Mouse (Mus musculus): ENCODE results near the gene Myh14. TPM values are rescaled to one million over a fixed set of nuclear protein-coding genes. Genes with fewer than 3 reads are reported as not detected.

The Myh14 gene
- polyA plus RNA-seq, 1 experiment = not detected

- Histone ChIP-seq H3K4me1 (ENCODE audit: control insufficient read depth, insufficient read depth, low read length) (no peaks in the 10 kb centered on the region), H3K4me3 (ENCODE audit: insufficient read depth, low read length) (no peak overlapping the region), H3K27ac (ENCODE audit: insufficient read depth, low read depth, low read length) (no peak overlapping the region)
- TF ChIP-seq CTCF (IDR thresholded peaks at IDR 0.05; ENCODE audit: low read depth, low read length) (no peak), POLR2A (IDR thresholded peaks at IDR 0.05; ENCODE audit: borderline replicate concordance, low read depth, low read length) (no peak)
Measured at GRCm38 (mm10) chr7:44624543-44624826, 46.2 kb downstream of the Myh14 start.

DNA sequence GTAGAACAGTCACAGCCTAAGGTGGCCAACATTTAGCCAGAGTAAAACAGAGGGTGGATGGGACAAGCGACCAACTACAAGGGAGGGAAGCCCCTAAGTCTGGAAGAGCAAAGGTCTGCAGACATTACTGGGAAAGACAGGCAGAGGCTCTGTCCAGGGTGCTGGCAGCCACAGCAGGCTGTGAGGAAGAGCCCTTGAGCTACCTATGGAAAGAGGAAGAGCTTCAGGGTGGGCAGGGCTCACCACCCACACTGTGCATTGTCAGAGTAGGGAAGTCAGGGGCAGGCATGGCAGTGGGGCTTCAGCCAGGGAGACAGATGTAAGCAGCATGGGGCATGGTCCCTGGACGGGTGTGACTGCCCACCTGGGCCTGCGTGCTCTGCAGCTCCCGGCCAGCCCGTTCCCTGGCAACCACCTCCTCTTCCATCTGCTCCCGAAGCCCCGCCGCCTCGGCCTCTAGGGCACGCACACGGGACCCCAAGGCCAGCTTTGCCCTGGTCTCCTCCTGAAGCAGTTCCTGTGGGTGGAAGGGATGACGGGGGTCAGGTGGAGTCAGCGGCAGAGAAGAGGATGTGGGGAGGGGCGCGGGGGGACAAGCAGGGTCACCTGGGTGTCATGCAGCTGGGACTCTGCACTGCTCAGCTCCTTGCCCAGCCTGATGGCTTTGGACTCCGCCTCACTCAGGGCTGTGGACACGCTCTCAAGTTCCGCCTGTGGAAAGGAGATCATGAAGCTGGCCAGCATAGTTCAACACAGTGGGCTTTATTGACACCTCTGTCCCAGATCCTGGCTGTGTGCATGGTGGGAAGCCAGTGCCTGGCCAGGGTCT is 46.7 kb downstream of the Myh14 start:
- Histone ChIP-seq H3K27ac (ENCODE audit: insufficient read depth, low read depth, low read length) (no peak overlapping the region), H3K4me1 (ENCODE audit: control insufficient read depth, insufficient read depth, low read length) (no peaks in the 10 kb centered on the region), H3K4me3 (ENCODE audit: insufficient read depth, low read length) (no peak overlapping the region)
- TF ChIP-seq POLR2A (IDR thresholded peaks at IDR 0.05; ENCODE audit: borderline replicate concordance, low read depth, low read length) = no peak
- no peak for TF ChIP-seq CTCF (IDR thresholded peaks at IDR 0.05; ENCODE audit: low read depth, low read length)

GRCm38 (mm10) chr7:44617059-44617458 is 53.6 kb downstream of the Myh14 start:
- no peak for TF ChIP-seq POLR2A (IDR thresholded peaks at IDR 0.05; ENCODE audit: borderline replicate concordance, low read depth, low read length)
- no peak for TF ChIP-seq CTCF (IDR thresholded peaks at IDR 0.05; ENCODE audit: low read depth, low read length)
- Histone ChIP-seq H3K4me3 (ENCODE audit: insufficient read depth, low read length) (no peak overlapping the region), H3K27ac (ENCODE audit: insufficient read depth, low read depth, low read length) (no peak overlapping the region), H3K4me1 (ENCODE audit: control insufficient read depth, insufficient read depth, low read length) (no peaks in the 10 kb centered on the region)

DNA sequence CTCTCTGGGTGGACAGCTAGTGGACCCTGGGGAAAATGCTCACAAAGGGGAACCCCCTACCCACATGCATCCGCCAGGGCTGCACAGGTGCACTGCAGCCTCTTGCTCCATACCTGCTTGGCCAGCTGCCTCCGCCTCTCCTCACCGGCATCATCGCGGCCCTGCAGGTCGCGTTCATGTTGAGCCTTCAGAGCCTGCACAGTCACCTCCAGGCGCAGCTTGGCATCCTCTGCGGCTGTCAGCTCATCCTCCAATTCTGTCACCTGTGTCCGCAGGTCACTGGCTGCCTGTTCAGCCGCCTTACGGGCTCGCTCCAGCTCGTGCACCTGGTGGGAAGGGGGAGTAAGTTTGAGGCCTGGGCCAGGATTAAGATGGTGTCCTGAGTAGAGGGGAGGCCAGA is 54.7 kb downstream of the Myh14 start:
- Histone ChIP-seq H3K4me1 (ENCODE audit: control insufficient read depth, insufficient read depth, low read length) (no peaks in the 10 kb centered on the region), H3K27ac (ENCODE audit: insufficient read depth, low read depth, low read length) (no peak overlapping the region), H3K4me3 (ENCODE audit: insufficient read depth, low read length) (no peak overlapping the region)
- TF ChIP-seq CTCF (IDR thresholded peaks at IDR 0.05; ENCODE audit: low read depth, low read length) = no peak
- no peak for TF ChIP-seq POLR2A (IDR thresholded peaks at IDR 0.05; ENCODE audit: borderline replicate concordance, low read depth, low read length)

DNA sequence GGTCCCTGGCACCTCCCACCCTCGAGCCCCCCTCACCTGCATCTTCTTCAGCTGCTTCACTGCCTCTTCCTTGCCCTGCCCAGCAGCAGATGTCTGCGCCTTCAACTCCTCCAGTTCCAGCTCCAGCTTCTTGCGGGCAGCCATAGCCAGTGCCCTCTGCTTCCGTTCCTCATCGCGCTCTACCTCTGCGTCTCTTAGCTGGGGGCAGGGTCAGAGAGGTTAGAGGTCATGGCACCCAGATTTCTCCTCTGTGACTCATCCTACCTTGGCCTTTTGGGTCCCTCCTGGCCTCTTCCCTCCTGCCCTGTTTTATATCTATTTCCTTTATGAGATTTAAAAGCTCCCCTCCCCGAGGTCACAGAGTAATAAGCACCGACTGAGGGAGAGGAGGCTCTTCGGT is 55.3 kb downstream of the Myh14 start:
- Histone ChIP-seq H3K4me1 (ENCODE audit: control insufficient read depth, insufficient read depth, low read length) (no peaks in the 10 kb centered on the region), H3K27ac (ENCODE audit: insufficient read depth, low read depth, low read length) (no peak overlapping the region), H3K4me3 (ENCODE audit: insufficient read depth, low read length) (no peak overlapping the region)
- no peak for TF ChIP-seq POLR2A (IDR thresholded peaks at IDR 0.05; ENCODE audit: borderline replicate concordance, low read depth, low read length)
- no peak for TF ChIP-seq CTCF (IDR thresholded peaks at IDR 0.05; ENCODE audit: low read depth, low read length)

GRCm38 (mm10) chr7:44614041-44614688 is 56.5 kb downstream of the Myh14 start:
- Histone ChIP-seq H3K4me1 (ENCODE audit: control insufficient read depth, insufficient read depth, low read length) (no peaks in the 10 kb centered on the region), H3K4me3 (ENCODE audit: insufficient read depth, low read length) (no peak overlapping the region), H3K27ac (ENCODE audit: insufficient read depth, low read depth, low read length) (no peak overlapping the region)
- TF ChIP-seq POLR2A (IDR thresholded peaks at IDR 0.05; ENCODE audit: borderline replicate concordance, low read depth, low read length) (no peak), CTCF (IDR thresholded peaks at IDR 0.05; ENCODE audit: low read depth, low read length) (no peak)

DNA sequence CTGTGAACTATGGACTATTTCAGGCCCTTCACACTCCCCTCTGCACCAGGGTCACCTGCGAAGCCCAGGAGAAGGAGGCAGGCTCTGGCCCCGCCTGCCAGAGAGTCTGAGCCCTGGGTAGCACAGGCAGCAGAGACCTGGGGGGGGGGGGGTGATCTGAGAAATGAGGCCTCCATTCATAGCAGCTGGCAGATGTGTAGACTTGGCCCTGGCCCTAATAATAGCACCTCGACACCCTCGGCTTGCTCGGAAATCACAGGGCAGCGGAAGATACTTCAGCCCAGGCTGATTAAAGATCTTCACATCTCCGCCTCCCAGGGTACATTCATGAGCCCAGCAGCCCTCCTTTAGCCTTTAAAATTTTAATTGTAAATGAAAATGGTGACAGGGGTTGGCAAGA is 58.5 kb downstream of the Myh14 start:
- Histone ChIP-seq H3K27ac (ENCODE audit: insufficient read depth, low read depth, low read length) (no peak overlapping the region), H3K4me3 (ENCODE audit: insufficient read depth, low read length) (no peak overlapping the region), H3K4me1 (ENCODE audit: control insufficient read depth, insufficient read depth, low read length) (no peaks in the 10 kb centered on the region)
- TF ChIP-seq POLR2A (IDR thresholded peaks at IDR 0.05; ENCODE audit: borderline replicate concordance, low read depth, low read length) = no peak
- no peak for TF ChIP-seq CTCF (IDR thresholded peaks at IDR 0.05; ENCODE audit: low read depth, low read length)

- H3K27ac ChIP-seq (ENCODE audit: insufficient read depth, low read depth, low read length) = no peak overlapping the region
- H3K4me1 ChIP-seq (ENCODE audit: control insufficient read depth, insufficient read depth, low read length) = no peaks in the 10 kb centered on the region
- no peak for TF ChIP-seq POLR2A (IDR thresholded peaks at IDR 0.05; ENCODE audit: borderline replicate concordance, low read depth, low read length)
- TF ChIP-seq CTCF (IDR thresholded peaks at IDR 0.05; ENCODE audit: low read depth, low read length) = no peak
- H3K4me3 ChIP-seq (ENCODE audit: insufficient read depth, low read length) = no peak overlapping the region
Measured at GRCm38 (mm10) chr7:44606171-44606901, 64.3 kb downstream of the Myh14 start.

- Histone ChIP-seq H3K27ac (ENCODE audit: insufficient read depth, low read depth, low read length) (no peak overlapping the region), H3K4me1 (ENCODE audit: control insufficient read depth, insufficient read depth, low read length) (no peaks in the 10 kb centered on the region), H3K4me3 (ENCODE audit: insufficient read depth, low read length) (no peak overlapping the region)
- TF ChIP-seq POLR2A (IDR thresholded peaks at IDR 0.05; ENCODE audit: borderline replicate concordance, low read depth, low read length) (no peak), CTCF (IDR thresholded peaks at IDR 0.05; ENCODE audit: low read depth, low read length) (no peak)
Measured at GRCm38 (mm10) chr7:44605436-44605835, 65.2 kb downstream of the Myh14 start.

DNA sequence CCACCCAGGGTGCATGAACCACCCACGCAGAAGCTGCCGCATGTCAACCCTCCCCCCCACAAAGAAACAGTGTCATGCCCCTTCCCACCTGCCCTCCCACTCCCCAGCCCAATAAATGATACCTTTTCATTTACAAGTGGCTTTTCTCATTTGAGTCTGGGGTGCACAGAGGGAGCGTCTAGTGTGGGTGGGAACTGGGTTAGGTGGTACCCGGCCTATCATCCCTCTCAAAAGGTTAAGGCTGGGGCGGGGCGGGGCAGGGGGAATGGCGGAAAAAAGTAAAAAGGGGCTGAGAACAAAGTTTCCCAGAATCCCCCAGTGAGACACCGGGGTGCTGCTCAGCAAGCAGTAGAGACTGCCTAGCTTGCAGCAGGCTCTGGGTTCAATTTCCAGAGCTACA is 66.0 kb downstream of the Myh14 start:
- no peak overlapping the region for H3K4me3 ChIP-seq (ENCODE audit: insufficient read depth, low read length)
- H3K4me1 ChIP-seq (ENCODE audit: control insufficient read depth, insufficient read depth, low read length) = no peaks in the 10 kb centered on the region
- H3K27ac ChIP-seq (ENCODE audit: insufficient read depth, low read depth, low read length) = no peak overlapping the region
- TF ChIP-seq CTCF (IDR thresholded peaks at IDR 0.05; ENCODE audit: low read depth, low read length) = no peak
- no peak for TF ChIP-seq POLR2A (IDR thresholded peaks at IDR 0.05; ENCODE audit: borderline replicate concordance, low read depth, low read length)
